Comparison of ENCODE assay signal across 9 mouse cellular contexts in genomic region chr12:79661270-79661669, GRCm38 (mm10).
DNase-seq lines count a peak whose midpoint lies in the region; ATAC-seq and TF ChIP-seq lines count a peak whose summit lies in the region.
"Had no signal": no experiment of that assay in that cellular context is flagged by ENCODE, and none has a peak within 500 bp of the region (broad histone marks: within the 10 kb centered on the region; RNA-seq: fewer than 3 reads in every experiment).

No protein-coding gene starts in this region.

- H3K4me3 ChIP-seq in forebrain, embryonic 12.5 days (replicated peaks) = no peak overlapping the region
- H3K4me3 ChIP-seq in forebrain, embryonic 16.5 days (replicated peaks; ENCODE audit: low read length) = no peak overlapping the region
- H3K4me3 ChIP-seq in ES-E14 (ENCODE audit: insufficient read depth in 1 of 2, low read depth in 1 of 2, low read length in 2 of 2, poor library complexity in 1 of 2, severe bottlenecking in 1 of 2) = no peak overlapping the region
- no peak overlapping the region for H3K4me3 ChIP-seq in embryonic facial prominence, embryonic 14.5 days (ENCODE audit: low read depth, low read length)
- no peak overlapping the region for H3K4me3 ChIP-seq in limb, embryonic 14.5 days (replicated peaks; ENCODE audit: low read length)
- H3K4me3 ChIP-seq: liver, embryonic 15.5 days had no signal

- peaks cover 11% of the 10 kb centered on the region for H3K4me1 ChIP-seq in forebrain, embryonic 12.5 days
- H3K4me1 ChIP-seq in forebrain, embryonic 16.5 days (replicated peaks; ENCODE audit: control insufficient read depth, insufficient read depth, low read length) = no peaks in the 10 kb centered on the region; the same call in none of the 2 replicates
- peaks cover 3 to 7% of the 10 kb centered on the region in 2 experiments; a peak in 3 of 4 replicates for H3K4me1 ChIP-seq in ES-E14 (ENCODE audit: control insufficient read depth in 2 of 2, insufficient read depth in 2 of 2, low read length in 2 of 2, poor library complexity in 1 of 2)
- H3K4me1 ChIP-seq in embryonic facial prominence, embryonic 14.5 days (ENCODE audit: control insufficient read depth, insufficient read depth, low read length) = peaks cover 29% of the 10 kb centered on the region
- H3K4me1 ChIP-seq in limb, embryonic 14.5 days (ENCODE audit: control insufficient read depth, insufficient read depth, low read length) = peaks cover 43% of the 10 kb centered on the region

- WGBS in forebrain, embryonic 12.5 days = 14% methylated on average over 2 of the region's 2 CpGs
- 21% methylated on average over 2 of the region's 2 CpGs for WGBS in forebrain, embryonic 16.5 days
- 12% methylated on average over 2 of the region's 2 CpGs for WGBS in embryonic facial prominence, embryonic 14.5 days
- WGBS in limb, embryonic 14.5 days = 11% methylated on average over 2 of the region's 2 CpGs

- no peak for TF ChIP-seq POLR2A in limb, embryonic 14.5 days (IDR thresholded peaks at IDR 0.05; ENCODE audit: borderline replicate concordance, extremely low read depth, insufficient read depth, insufficient read length)

- H3K27ac ChIP-seq in forebrain, embryonic 12.5 days = peak overlapping the region; percentile 5; the same call in 1 of the 2 replicates
- no peak overlapping the region for H3K27ac ChIP-seq in forebrain, embryonic 16.5 days (ENCODE audit: low read length)
- no peak overlapping the region for H3K27ac ChIP-seq in ES-E14 (ENCODE audit: insufficient read depth, low read depth, low read length, poor library complexity, severe bottlenecking)
- H3K27ac ChIP-seq in embryonic facial prominence, embryonic 14.5 days (replicated peaks; ENCODE audit: low read depth, low read length) = peak overlapping the region; percentile 35; the same call in 1 of the 2 replicates
- peak overlapping the region; percentile 5 for H3K27ac ChIP-seq in limb, embryonic 14.5 days (replicated peaks; ENCODE audit: low read depth, low read length)
- H3K27ac ChIP-seq: liver, embryonic 15.5 days had no signal

- H3K36me3 ChIP-seq in forebrain, embryonic 12.5 days (replicated peaks) = no peaks in the 10 kb centered on the region
- no peaks in the 10 kb centered on the region for H3K36me3 ChIP-seq in forebrain, embryonic 16.5 days (ENCODE audit: control insufficient read depth, insufficient read depth)
- H3K36me3 ChIP-seq in ES-E14 (ENCODE audit: control insufficient read depth, insufficient read depth, low read length, poor library complexity, severe bottlenecking) = no peaks in the 10 kb centered on the region
- no peaks in the 10 kb centered on the region for H3K36me3 ChIP-seq in embryonic facial prominence, embryonic 14.5 days (ENCODE audit: control insufficient read depth, insufficient read depth, low read length)
- H3K36me3 ChIP-seq in limb, embryonic 14.5 days (ENCODE audit: control insufficient read depth, insufficient read depth, low read length) = no peaks in the 10 kb centered on the region
- H3K36me3 ChIP-seq: liver, embryonic 15.5 days had no signal

- H3K27me3 ChIP-seq in forebrain, embryonic 12.5 days = no peaks in the 10 kb centered on the region
- H3K27me3 ChIP-seq in forebrain, embryonic 16.5 days (replicated peaks; ENCODE audit: control insufficient read depth, insufficient read depth, low read length) = no peaks in the 10 kb centered on the region
- no peaks in the 10 kb centered on the region for H3K27me3 ChIP-seq in embryonic facial prominence, embryonic 14.5 days (replicated peaks; ENCODE audit: control insufficient read depth, insufficient read depth, low read length)
- H3K27me3 ChIP-seq in limb, embryonic 14.5 days (ENCODE audit: control insufficient read depth, insufficient read depth, low read length) = no peaks in the 10 kb centered on the region
- H3K27me3 ChIP-seq: liver, embryonic 15.5 days had no signal

- no peak for ATAC-seq in forebrain, embryonic 12.5 days (ENCODE audit: low FRiP score)
- ATAC-seq in forebrain, embryonic 16.5 days = no peak
- ATAC-seq in embryonic facial prominence, embryonic 14.5 days (ENCODE audit: low read depth) = peak; percentile 30; the same call in 1 of the 2 replicates
- ATAC-seq in limb, embryonic 14.5 days (ENCODE audit: low FRiP score, low read depth) = peak; percentile 69
- ATAC-seq in cerebellum, adult (ENCODE audit: insufficient number of reproducible peaks, low FRiP score, low TSS enrichment) = no peak

- no peak overlapping the region for H3K4me2 ChIP-seq in forebrain, embryonic 12.5 days
- no peak overlapping the region for H3K4me2 ChIP-seq in forebrain, embryonic 16.5 days (ENCODE audit: low read length)
- H3K4me2 ChIP-seq in embryonic facial prominence, embryonic 14.5 days (ENCODE audit: low read depth, low read length) = no peak overlapping the region
- H3K4me2 ChIP-seq in limb, embryonic 14.5 days (replicated peaks; ENCODE audit: low read depth, low read length, severe bottlenecking) = no peak overlapping the region
- H3K4me2 ChIP-seq: liver, embryonic 15.5 days had no signal

- in situ Hi-C loops in ES-E14 (cut with MboI; ENCODE audit: low sequenced_read_pairs in 2 of 2, unreplicated experiment in 2 of 2) = no loop called here

- no peaks in the 10 kb centered on the region for H3K9me3 ChIP-seq in forebrain, embryonic 12.5 days
- H3K9me3 ChIP-seq in forebrain, embryonic 16.5 days (ENCODE audit: control insufficient read depth, low read length) = no peaks in the 10 kb centered on the region
- H3K9me3 ChIP-seq in ES-E14 (ENCODE audit: control insufficient read depth, insufficient read depth, low read depth, low read length) = no peaks in the 10 kb centered on the region
- H3K9me3 ChIP-seq in embryonic facial prominence, embryonic 14.5 days (ENCODE audit: control insufficient read depth, low read length) = no peaks in the 10 kb centered on the region
- no peaks in the 10 kb centered on the region for H3K9me3 ChIP-seq in limb, embryonic 14.5 days (ENCODE audit: control insufficient read depth, low read length)
- H3K9me3 ChIP-seq: liver, embryonic 15.5 days had no signal

- peak; percentile 22 for DNase-seq in ES-E14 (ENCODE audit: low read depth, low spot score)
- no peak for DNase-seq in embryonic facial prominence, embryonic 14.5 days (ENCODE audit: low spot score)
- DNase-seq in limb, embryonic 14.5 days (ENCODE audit: low spot score) = no peak
- no peak for DNase-seq in spleen, postnatal 14 days (ENCODE audit: low spot score in 2 of 2)
- no peak for DNase-seq in right cerebral cortex, adult 2 months (ENCODE audit: low spot score in 2 of 2)

- H3K9ac ChIP-seq in forebrain, embryonic 12.5 days = no peak overlapping the region
- H3K9ac ChIP-seq in forebrain, embryonic 16.5 days (replicated peaks; ENCODE audit: low read depth, low read length) = no peak overlapping the region
- H3K9ac ChIP-seq in ES-E14 (ENCODE audit: insufficient read depth, low read depth, low read length, poor library complexity, severe bottlenecking) = no peak overlapping the region
- no peak overlapping the region for H3K9ac ChIP-seq in embryonic facial prominence, embryonic 14.5 days (ENCODE audit: low read depth, low read length)
- H3K9ac ChIP-seq in limb, embryonic 14.5 days (ENCODE audit: low read depth, low read length, severe bottlenecking) = no peak overlapping the region
- H3K9ac ChIP-seq: liver, embryonic 15.5 days had no signal

TF ChIP-seq in ES-E14, 5 proteins besides CTCF, POLR2A, EP300 and RAD21:
- TF ChIP-seq ZNF384 (IDR thresholded peaks at IDR 0.05; ENCODE audit: low read depth, low read length) (no peak), MAFK (IDR thresholded peaks at IDR 0.05; ENCODE audit: insufficient read depth, low read depth, low read length) (no peak), CHD2 (IDR thresholded peaks at IDR 0.05; ENCODE audit: low read depth, low read length) (no peak), ZC3H11A (IDR thresholded peaks at IDR 0.05; ENCODE audit: borderline replicate concordance, low read depth, low read length) (no peak), HCFC1 (IDR thresholded peaks at IDR 0.05; ENCODE audit: borderline replicate concordance, insufficient read depth, low read length) (no peak)

Comparison
In these comparisons a context has a peak if more than half of its experiments do, and no peak if none do; other contexts are left out.
1. H3K27ac ChIP-seq: peak in forebrain, embryonic 12.5 days (single experiment), embryonic facial prominence, embryonic 14.5 days (single experiment) and limb, embryonic 14.5 days (single experiment); none in forebrain, embryonic 16.5 days (single experiment) and ES-E14 (single experiment).
2. ATAC-seq: peak in embryonic facial prominence, embryonic 14.5 days (single experiment) and limb, embryonic 14.5 days (single experiment); none in forebrain, embryonic 12.5 days (single experiment), forebrain, embryonic 16.5 days (single experiment) and cerebellum, adult (single experiment).